Mouse (Mus musculus) myocyte (in vitro differentiated cells): ENCODE data around the gene Wrnip1. TPM values are rescaled to one million over a fixed set of nuclear protein-coding genes. Genes with fewer than 3 reads are reported as not detected.

Experiments
- H3K27me3 ChIP-seq: one replicate; pipeline ENCODE4 v1.6.1; 2011; ENCODE audit not compliant: control insufficient read depth, insufficient read depth, insufficient read length
- H3K36me3 ChIP-seq: one replicate; pipeline ENCODE4 v1.6.1; 2011; ENCODE audit not compliant: control insufficient read depth, insufficient read depth
- H3K4me2 ChIP-seq: one replicate; pipeline ENCODE4 v1.6.1; 2011; ENCODE audit warnings: low read depth, control low read depth
- H3K4me3 ChIP-seq: one replicate; pipeline ENCODE4 v1.5.1; 2011; ENCODE audit warnings: mild to moderate bottlenecking, control low read depth, moderate library complexity
- H3K79me2 ChIP-seq: one replicate; pipeline ENCODE4 v1.6.1; 2011; ENCODE audit not compliant: control insufficient read depth, insufficient read depth
- H3ac ChIP-seq: one replicate; pipeline ENCODE4 v1.6.1; 2011; ENCODE audit not compliant: control insufficient read depth, insufficient read length
- CEBPB ChIP-seq: IDR thresholded peaks from 2 replicates; pipeline ENCODE4 v1.6.1; 2011; ENCODE audit warnings: mild to moderate bottlenecking, moderate library complexity; ENCODE audit not compliant: poor library complexity, insufficient read depth, severe bottlenecking
- E2F4 ChIP-seq: IDR thresholded peaks from one replicate; pipeline ENCODE4 v1.6.1; 2011; ENCODE audit warnings: mild to moderate bottlenecking, control low read depth, moderate library complexity; ENCODE audit not compliant: insufficient read depth
- MAX ChIP-seq: IDR thresholded peaks from one replicate; pipeline ENCODE4 v1.6.1; 2011; ENCODE audit warnings: low read depth, mild to moderate bottlenecking, control low read depth
- MYOD1 ChIP-seq, 3 experiments: IDR thresholded peaks; one replicate each; pipeline ENCODE4 v1.6.1; 2011; ENCODE audit warnings: control low read depth in 2 of 3, low read depth in 2 of 3, mild to moderate bottlenecking in 2 of 3, moderate library complexity in 1 of 3; ENCODE audit not compliant: insufficient read length in 2 of 3, control insufficient read depth in 1 of 3
- MYOG ChIP-seq, 3 experiments: IDR thresholded peaks; one replicate each; pipeline ENCODE4 v1.6.1; 2011; ENCODE audit warnings: control low read depth in 2 of 3, low read depth in 2 of 3, mild to moderate bottlenecking in 2 of 3; ENCODE audit not compliant: insufficient read length in 2 of 3, control insufficient read depth in 1 of 3, insufficient read depth in 1 of 3
- POLR2A ChIP-seq: IDR thresholded peaks from one replicate; pipeline ENCODE4 v1.6.1; 2011; ENCODE audit warnings: low read depth, mild to moderate bottlenecking, control low read depth, moderate library complexity; ENCODE audit not compliant: insufficient read length
- POLR2AphosphoS2 ChIP-seq: IDR thresholded peaks from one replicate; pipeline ENCODE4 v1.6.1; 2011; ENCODE audit warnings: low read depth, control low read depth; ENCODE audit not compliant: insufficient read length
- REST ChIP-seq: IDR thresholded peaks from one replicate; pipeline ENCODE4 v1.6.1; 2011; ENCODE audit warnings: mild to moderate bottlenecking, control low read depth, moderate library complexity; ENCODE audit not compliant: insufficient read depth, insufficient read length
- SRF ChIP-seq: IDR thresholded peaks from one replicate; pipeline ENCODE4 v1.6.1; 2011; ENCODE audit warnings: low read depth; ENCODE audit not compliant: control insufficient read depth, insufficient read length
- TCF12 ChIP-seq: IDR thresholded peaks from one replicate; pipeline ENCODE4 v1.6.1; 2011; ENCODE audit warnings: mild to moderate bottlenecking, control low read depth; ENCODE audit not compliant: poor library complexity, insufficient read depth, severe bottlenecking
- TCF3 ChIP-seq: IDR thresholded peaks from one replicate; pipeline ENCODE4 v1.6.1; 2011; ENCODE audit warnings: low read depth, control low read depth; ENCODE audit not compliant: insufficient read length
- USF1 ChIP-seq: IDR thresholded peaks from one replicate; pipeline ENCODE4 v1.6.1; 2011; ENCODE audit warnings: low read depth, mild to moderate bottlenecking, control low read depth, moderate library complexity
- polyA plus RNA-seq: library from polyadenylated mRNA; unstranded; fragments of >200 nt; fragmentation: generic; extraction: Trizol; gene quantifications from one replicate; pipeline ENCODE4 v1.2.1, GENCODE M21; 2012; ENCODE audit warnings: missing spikeins

The Wrnip1 gene
- polyA plus RNA-seq, 1 experiment = 22.4 TPM

DNA sequence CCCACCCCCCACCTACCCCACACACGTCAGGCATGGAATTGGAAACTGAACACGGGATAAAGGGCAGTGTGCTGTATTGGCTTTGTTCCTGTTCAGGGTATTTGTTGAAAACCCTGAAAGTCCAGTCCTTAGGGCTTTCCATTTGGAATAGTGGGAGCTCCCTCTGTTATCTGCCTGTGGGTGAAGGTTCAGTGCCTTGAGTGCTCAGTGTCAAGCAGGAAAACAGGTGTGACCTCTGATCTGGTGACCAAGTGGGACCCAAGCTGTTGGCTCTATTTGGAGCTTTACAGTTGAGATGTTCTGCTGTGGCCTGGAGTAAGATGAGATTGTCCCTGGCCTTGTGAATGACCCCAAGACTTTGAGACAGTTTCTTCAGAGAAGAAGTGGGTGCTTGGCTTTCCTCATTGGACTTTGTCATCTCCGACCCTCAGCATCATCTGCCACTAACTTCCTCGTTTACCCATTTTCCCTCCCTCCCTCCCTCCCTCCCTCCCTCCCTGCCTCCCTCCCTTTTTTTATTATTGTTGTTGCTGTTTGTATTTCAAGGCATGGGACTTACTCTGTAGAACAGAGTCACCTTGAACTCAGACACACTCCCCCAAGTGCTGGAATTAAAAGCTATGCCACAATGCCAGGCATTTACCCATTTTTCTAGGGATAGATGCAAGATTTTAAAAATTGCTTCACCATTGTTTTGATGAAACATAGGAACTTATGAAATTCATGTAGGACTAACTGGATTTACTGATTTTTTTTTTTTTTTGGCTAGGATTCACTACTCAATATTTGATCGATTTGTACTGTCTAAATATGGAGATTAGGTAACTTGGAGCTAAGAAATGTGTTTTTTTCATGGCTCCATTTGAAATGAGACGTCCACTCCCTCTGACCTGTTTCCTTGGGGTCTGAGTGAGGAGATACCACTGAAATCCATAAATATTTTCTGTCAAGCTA lies 22.8 kb downstream of the Wrnip1 start:
- no peak overlapping the region for H3K4me2 ChIP-seq
- no peaks in the 10 kb centered on the region for H3K79me2 ChIP-seq
- TF ChIP-seq MYOG (IDR thresholded peaks at IDR 0.05; ENCODE audit: control insufficient read depth in 1 of 3, insufficient read depth in 1 of 3, insufficient read length in 2 of 3, low read depth in 2 of 3) (peak in 2 of 3 experiments; percentile 10 to 44), MYOD1 (IDR thresholded peaks at IDR 0.05; ENCODE audit: control insufficient read depth in 1 of 3, insufficient read length in 2 of 3, low read depth in 2 of 3) (peak; percentile 38 to 72 (median 51)), CEBPB (no peak)
- H3K4me3 ChIP-seq = no peak overlapping the region
- no peaks in the 10 kb centered on the region for H3K27me3 ChIP-seq
- no peak overlapping the region for H3ac ChIP-seq
- peaks cover 8% of the 10 kb centered on the region for H3K36me3 ChIP-seq

DNA sequence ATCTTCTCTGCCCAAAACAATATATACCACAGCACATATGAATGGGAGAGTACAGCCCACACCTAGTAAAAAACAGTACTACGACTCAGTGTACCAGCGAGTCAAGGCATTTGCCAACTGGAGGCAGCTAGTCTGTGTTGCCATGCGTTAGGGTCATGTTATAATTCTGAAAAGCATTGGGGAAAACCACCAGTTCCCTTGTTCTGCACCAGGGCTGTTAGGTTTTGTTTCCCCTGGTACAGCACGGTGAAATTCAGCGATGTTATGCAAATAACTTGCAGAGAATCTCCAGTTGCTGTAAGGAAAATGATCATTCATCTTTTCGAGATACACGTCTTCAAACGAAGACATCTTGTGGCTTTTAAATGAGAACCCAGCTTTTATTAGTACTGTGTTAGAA lies 23.7 kb downstream of the Wrnip1 start:
- no peaks in the 10 kb centered on the region for H3K79me2 ChIP-seq
- no peak overlapping the region for H3ac ChIP-seq
- TF ChIP-seq CEBPB (no peak), MAX (no peak), POLR2A (no peak), MYOG (IDR thresholded peaks at IDR 0.05; ENCODE audit: control insufficient read depth in 1 of 3, insufficient read depth in 1 of 3, insufficient read length in 2 of 3, low read depth in 2 of 3) (no peak), USF1 (no peak), REST (no peak), POLR2AphosphoS2 (no peak), MYOD1 (IDR thresholded peaks at IDR 0.05; ENCODE audit: control insufficient read depth in 1 of 3, insufficient read length in 2 of 3, low read depth in 2 of 3) (no peak), SRF (no peak), TCF3 (no peak)
- H3K4me3 ChIP-seq = no peak overlapping the region
- H3K27me3 ChIP-seq = no peaks in the 10 kb centered on the region
- peaks cover 5% of the 10 kb centered on the region for H3K36me3 ChIP-seq
- no peak overlapping the region for H3K4me2 ChIP-seq

DNA sequence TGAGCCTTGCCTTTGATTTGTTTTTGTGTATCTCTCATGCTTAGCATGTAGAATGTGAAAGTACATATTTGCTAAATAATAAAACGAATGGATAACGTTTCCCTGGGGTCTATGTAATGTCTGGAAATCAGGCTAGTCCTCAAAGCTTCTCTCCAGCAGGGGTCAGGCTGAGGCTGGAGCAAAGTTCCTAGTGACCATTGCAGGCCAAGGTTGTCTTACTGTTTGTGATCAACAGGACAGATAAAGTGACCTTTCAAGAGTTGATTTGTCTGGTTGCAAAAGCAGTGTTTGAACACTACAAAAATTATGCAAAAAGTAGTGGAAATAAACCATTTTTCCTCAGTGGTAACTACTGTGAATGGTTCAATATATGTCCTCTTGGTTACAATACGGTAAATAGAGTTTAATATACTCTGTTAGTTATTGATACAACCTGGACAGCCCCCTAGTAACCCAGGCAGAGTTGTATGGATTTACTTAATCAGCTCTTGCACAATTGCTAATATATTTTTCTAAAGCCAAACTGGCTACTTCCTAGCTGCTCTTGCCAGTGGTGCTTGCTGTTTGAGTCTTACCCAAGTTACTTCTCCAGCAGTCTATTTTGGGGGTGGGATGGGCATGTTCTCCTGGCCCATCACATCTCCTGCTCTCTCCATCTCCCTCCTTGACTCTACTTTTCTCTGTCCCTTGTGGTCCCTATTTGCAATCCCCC lies 25.4 kb downstream of the Wrnip1 start:
- no peaks in the 10 kb centered on the region for H3K36me3 ChIP-seq
- no peak for TF ChIP-seq CEBPB
- no peak for TF ChIP-seq MAX
- no peak for TF ChIP-seq USF1
- TF ChIP-seq POLR2A = no peak
- TF ChIP-seq TCF12 = no peak
- TF ChIP-seq TCF3 = no peak
- no peak for TF ChIP-seq POLR2AphosphoS2
- no peak for TF ChIP-seq SRF
- TF ChIP-seq E2F4 = no peak
- TF ChIP-seq REST = no peak
- TF ChIP-seq MYOD1 (IDR thresholded peaks at IDR 0.05; ENCODE audit: control insufficient read depth in 1 of 3, insufficient read length in 2 of 3, low read depth in 2 of 3) = no peak
- TF ChIP-seq MYOG (IDR thresholded peaks at IDR 0.05; ENCODE audit: control insufficient read depth in 1 of 3, insufficient read depth in 1 of 3, insufficient read length in 2 of 3, low read depth in 2 of 3) = no peak

DNA sequence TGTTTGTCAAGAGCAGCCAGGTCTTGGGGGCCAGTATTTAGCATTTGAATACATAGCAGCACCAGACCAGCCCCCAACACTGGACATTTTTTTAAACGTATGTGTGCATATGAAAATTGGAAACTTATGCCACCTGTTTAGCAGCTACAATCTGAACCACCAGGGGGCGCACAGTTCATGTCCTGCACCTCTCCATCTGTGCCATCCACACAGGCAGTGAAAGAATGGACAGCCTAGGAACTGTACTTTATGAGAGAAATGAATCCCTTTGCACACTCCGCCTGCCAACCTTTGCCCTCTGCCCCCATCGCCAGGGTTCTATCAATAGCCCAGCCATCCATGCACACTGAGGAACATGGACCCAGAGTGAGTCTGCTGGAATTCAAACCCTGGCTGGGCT lies 26.1 kb downstream of the Wrnip1 start:
- TF ChIP-seq MYOG (IDR thresholded peaks at IDR 0.05; ENCODE audit: control insufficient read depth in 1 of 3, insufficient read depth in 1 of 3, insufficient read length in 2 of 3, low read depth in 2 of 3) = peak in 1 of 3 experiments; percentile 23
- TF ChIP-seq E2F4 = no peak
- peak in 2 of 3 experiments; percentile 7 to 17 for TF ChIP-seq MYOD1 (IDR thresholded peaks at IDR 0.05; ENCODE audit: control insufficient read depth in 1 of 3, insufficient read length in 2 of 3, low read depth in 2 of 3)
- TF ChIP-seq REST = no peak
- no peak for TF ChIP-seq MAX
- no peak for TF ChIP-seq USF1
- H3K4me3 ChIP-seq = no peak overlapping the region

More for the DNA sequence above, 25.4 kb downstream of the Wrnip1 start:
- no peak overlapping the region for H3K4me3 ChIP-seq
- H3K4me2 ChIP-seq = no peak overlapping the region
- H3K79me2 ChIP-seq = no peaks in the 10 kb centered on the region
- H3ac ChIP-seq = no peak overlapping the region
- H3K27me3 ChIP-seq = no peaks in the 10 kb centered on the region

More for the DNA sequence above, 26.1 kb downstream of the Wrnip1 start:
- Histone ChIP-seq H3K36me3 (no peaks in the 10 kb centered on the region), H3K79me2 (no peaks in the 10 kb centered on the region), H3K27me3 (no peaks in the 10 kb centered on the region), H3K4me2 (no peak overlapping the region), H3ac (no peak overlapping the region)
